Mouse (Mus musculus) Patski (cell line): ENCODE data around the gene Hist2h2bb. TPM values are rescaled to one million over a fixed set of nuclear protein-coding genes. Genes with fewer than 3 reads are reported as not detected.
A peak's percentile ranks its signal among the peaks of the same experiment; 100 is the strongest.
"Not testable (repeated sequence)": the region's sequence is repeated elsewhere in the genome, so short reads cannot be mapped to it uniquely, and the experiment has no call there.

Source experiments
- ATAC-seq: fragments of 100-300 bp; one replicate; pipeline ENCODE4 v1.8.0; 2021
- CTCF ChIA-PET: fragments of 350-600 bp; sonication (Branson Sonifier 250); formaldehyde crosslinking; loops from one replicate; lab custom pipeline; 2022; ENCODE audit warnings: inconsistent platforms; lab: Charles Lee
- POLR2A ChIA-PET: fragments of 350-600 bp; sonication (Branson Sonifier 250); formaldehyde crosslinking; loops from one replicate; lab custom pipeline; 2022; ENCODE audit warnings: antibody characterized with exemption, inconsistent platforms; lab: Charles Lee
- DNase-seq: peaks from one replicate; pipeline ENCODE4 v3.0.0-alpha.2; 2011; ENCODE audit warnings: low read depth, low spot score
- H3K27me3 ChIP-seq: fragments of 371-371 bp; one replicate; pipeline ENCODE4 v1.5.1; 2021
- CTCF ChIP-seq: fragments of 100-300 bp; IDR thresholded peaks from one replicate; pipeline ENCODE4 v1.5.1; 2021
- in situ Hi-C: fragments of 300-500 bp; cut with MboI; formaldehyde crosslinking; loops from 3 replicates; pipeline ENCODE4 v1.11.1; 2018; ENCODE audit warnings: low pct_unique_long_range_greater_than_20kb, mixed read lengths
- polyA plus RNA-seq: library from polyadenylated mRNA; unstranded; gene quantifications from one replicate; pipeline ENCODE4 v1.2.3, GENCODE M21; 2021

Gene Hist2h2bb
- polyA plus RNA-seq, 1 experiment from 2014 or later = 8.0 TPM

- ChIA-PET POLR2A (interaction anchor here (1.1 to 2.4 kb wide), 3 partner anchors 8 to 16 kb away, joined by 3 to 6 read pairs (median 6); partner anchors contain the start of genes Bola1, Hist2h2ab, Hist2h2ac and Hist2h2be), CTCF (interaction anchor here (1.1 to 2.7 kb wide), 3 partner anchors 9 to 49 kb away, joined by 4 to 10 read pairs (median 8); partner anchors contain the start of genes Bola1 and Hist2h2ab)
- no peak for ATAC-seq
- in situ Hi-C loops = no loop called here
- TF ChIP-seq CTCF = no peak
- no peaks in the 10 kb centered on the region for H3K27me3 ChIP-seq
- DNase-seq = no peak
Measured at GRCm38 (mm10) chr3:96228828-96229227, 40.7 kb upstream of the Hist2h2bb start.

GRCm38 (mm10) chr3:96230404-96230803 is 39.1 kb upstream of the Hist2h2bb start:
- ChIA-PET POLR2A (interaction anchor here (2.4 kb wide), 1 partner anchor 10 kb away, joined by 6 read pairs; the partner anchor contains the start of genes Bola1, Hist2h2ab, Hist2h2ac and Hist2h2be), CTCF (interaction anchor here (0.7 kb wide), 1 partner anchor 9 kb away, joined by 4 read pairs; the partner anchor contains the start of genes Hist2h2ac and Hist2h2be)
- ATAC-seq = no peak
- no peak for TF ChIP-seq CTCF
- no peaks in the 10 kb centered on the region for H3K27me3 ChIP-seq
- DNase-seq = no peak
- in situ Hi-C loops = no loop called here

DNA sequence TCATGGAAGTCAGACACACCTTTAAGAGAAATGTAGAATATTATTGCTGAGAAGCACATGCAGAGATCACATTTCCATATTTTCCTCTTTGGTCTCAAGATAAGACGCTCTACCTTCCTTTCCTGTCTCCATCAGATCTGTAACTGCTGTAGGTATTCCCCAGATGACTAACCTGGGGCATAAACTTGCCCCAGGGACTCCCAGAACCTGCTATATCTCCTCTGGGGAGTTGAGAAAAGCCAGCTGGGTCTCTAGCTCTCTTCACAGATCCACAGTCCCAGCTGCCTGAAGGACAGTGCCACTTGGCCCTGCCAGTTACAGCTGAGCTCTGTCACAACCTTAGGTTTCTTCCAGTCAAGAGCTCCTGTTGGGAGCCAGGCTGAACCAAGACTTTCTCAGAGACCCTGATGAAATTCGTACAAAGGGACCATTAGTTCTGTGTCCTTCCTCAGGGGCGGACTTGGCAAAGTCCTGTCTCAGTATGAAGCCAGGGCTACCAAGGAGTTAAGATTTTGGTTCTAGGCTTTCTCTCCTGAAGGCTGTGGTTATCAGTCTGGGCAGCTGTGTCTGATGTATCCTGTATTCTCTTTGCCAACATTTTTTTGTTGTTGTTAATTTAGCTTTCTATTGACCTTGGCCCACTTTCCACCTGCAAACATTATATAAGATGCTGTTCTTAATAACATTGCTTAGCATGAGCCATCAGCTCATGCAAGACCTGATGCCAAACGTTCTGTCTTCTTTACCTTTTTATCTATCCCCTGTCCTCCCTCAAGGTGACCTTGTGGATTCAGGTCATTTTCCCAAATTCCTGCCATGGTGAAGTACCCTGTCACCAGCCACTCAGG is 38.4 kb upstream of the Hist2h2bb start:
- no peak for TF ChIP-seq CTCF
- no peak for DNase-seq
- ATAC-seq = no peak
- CTCF ChIA-PET = no interaction called here
- H3K27me3 ChIP-seq = no peaks in the 10 kb centered on the region
- POLR2A ChIA-PET = interaction anchor here (0.6 to 2.4 kb wide), 3 partner anchors 11 to 26 kb away, joined by 3 to 6 read pairs (median 6); partner anchors contain the start of genes Bola1, Hist2h2ab, Hist2h2ac and Hist2h2be
- in situ Hi-C loops = no loop called here

DNA sequence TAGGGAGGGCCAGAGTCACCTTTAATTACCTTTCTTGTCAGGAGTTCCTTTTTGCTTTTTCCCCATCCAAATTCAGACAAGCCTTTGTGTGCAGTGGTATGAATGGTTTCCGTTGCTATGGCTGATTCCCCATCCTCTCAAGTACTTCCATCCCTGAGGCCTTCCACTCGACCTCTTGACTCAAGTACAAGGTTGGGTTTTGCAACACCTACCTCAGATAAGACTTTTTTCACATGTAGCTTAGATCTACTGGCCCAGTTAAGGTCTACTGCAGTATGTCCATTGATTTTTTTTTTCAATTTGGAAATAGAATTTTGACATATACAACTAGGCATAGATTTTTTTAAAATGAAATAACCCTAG is 37.8 kb upstream of the Hist2h2bb start:
- DNase-seq = no peak

GRCm38 (mm10) chr3:96234914-96235313 is 34.6 kb upstream of the Hist2h2bb start:
- TF ChIP-seq CTCF = no peak
- ATAC-seq (no peak), DNase-seq (no peak)
- no peaks in the 10 kb centered on the region for H3K27me3 ChIP-seq
- ChIA-PET CTCF (interaction anchor here (1.1 to 1.8 kb wide), 4 partner anchors 11 to 169 kb away, joined by 3 to 6 read pairs (median 4); partner anchors contain the start of genes Hist2h2ac and Hist2h2be), POLR2A (interaction anchor here (1.8 to 5.8 kb wide), 2 partner anchors 8 to 14 kb away, joined by 4 to 54 read pairs; partner anchors contain the start of genes Bola1, Hist2h2ab, Hist2h2ac and Hist2h2be)
- in situ Hi-C loops = no loop called here

More for the DNA sequence above, 37.8 kb upstream of the Hist2h2bb start:
- in situ Hi-C loops = no loop called here
- ChIA-PET CTCF (interaction anchor here (1.0 kb wide), 1 partner anchor 12 kb away, joined by 4 read pairs; the partner anchor contains the start of genes Bola1 and Hist2h2ab), POLR2A (interaction anchor here (0.8 kb wide), 1 partner anchor 23 kb away, joined by 3 read pairs; no protein-coding TSS in a partner anchor)
- no peak for TF ChIP-seq CTCF
- H3K27me3 ChIP-seq = no peaks in the 10 kb centered on the region
- no peak for ATAC-seq

- no peak for TF ChIP-seq CTCF
- no peak for DNase-seq
- in situ Hi-C loops = no loop called here
- ChIA-PET POLR2A (interaction anchor here (1.5 to 5.8 kb wide), 3 partner anchors 9 to 28 kb away, joined by 4 to 54 read pairs (median 5); partner anchors contain the start of genes Bola1, Hist2h2ab, Hist2h2ac and Hist2h2be), CTCF (interaction anchor here (0.9 to 3.2 kb wide), 5 partner anchors 8 to 170 kb away, joined by 4 to 23 read pairs (median 6); partner anchors contain the start of genes Bola1, Hist2h2ab, Hist2h2ac and Hist2h2be)
- ATAC-seq = no peak
- H3K27me3 ChIP-seq = no peaks in the 10 kb centered on the region
Measured at GRCm38 (mm10) chr3:96235836-96236235, 33.7 kb upstream of the Hist2h2bb start.

GRCm38 (mm10) chr3:96236834-96237334 is 32.7 kb upstream of the Hist2h2bb start:
- in situ Hi-C loops = no loop called here
- no peak for TF ChIP-seq CTCF
- POLR2A ChIA-PET = interaction anchor here (1.0 to 5.8 kb wide), 6 partner anchors 8 to 41 kb away, joined by 4 to 54 read pairs (median 4); partner anchors contain the start of genes Bola1, Hist2h2ab, Hist2h2ac and Hist2h2be
- H3K27me3 ChIP-seq = no peaks in the 10 kb centered on the region
- CTCF ChIA-PET = interaction anchor here (1.2 to 3.2 kb wide), 11 partner anchors 9 to 271 kb away, joined by 4 to 23 read pairs (median 6); partner anchors contain the start of genes Bola1, Hist2h2ab, Hist2h2ac and Hist2h2be
- DNase-seq = no peak
- no peak for ATAC-seq

DNA sequence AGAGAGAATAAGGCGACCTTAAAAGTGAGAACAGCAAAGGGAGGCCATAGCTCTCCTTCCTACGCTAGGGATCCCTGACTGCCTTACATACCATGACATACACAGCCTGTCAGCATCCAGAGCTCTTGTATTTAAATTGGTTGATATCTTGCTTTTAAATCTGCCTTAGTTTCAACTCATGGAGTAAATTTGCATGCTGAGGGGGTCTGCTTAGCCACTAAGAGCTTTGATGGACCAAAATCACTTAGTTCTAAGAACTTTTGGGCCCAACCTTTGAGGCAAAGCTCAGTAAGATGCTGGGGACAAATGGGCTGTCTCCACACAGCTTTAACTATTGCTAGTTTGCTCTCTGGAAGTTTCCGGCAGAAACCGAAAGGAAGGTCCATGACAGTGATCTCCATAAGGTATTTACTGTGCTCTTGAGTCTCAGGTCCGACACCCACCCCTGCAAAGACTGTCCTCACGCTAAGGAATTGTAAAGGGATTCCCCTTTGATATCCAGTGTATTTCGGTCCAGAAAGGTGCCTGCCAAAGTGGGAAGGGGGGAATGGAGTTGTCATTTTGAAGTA is 32.1 kb upstream of the Hist2h2bb start:
- CTCF ChIA-PET = interaction anchor here (0.9 to 3.2 kb wide), 11 partner anchors 10 to 271 kb away, joined by 4 to 23 read pairs (median 5); partner anchors contain the start of genes Bola1, Hist2h2ab, Hist2h2ac and Hist2h2be
- in situ Hi-C loops = no loop called here
- ATAC-seq = no peak
- no peaks in the 10 kb centered on the region for H3K27me3 ChIP-seq
- no peak for TF ChIP-seq CTCF
- POLR2A ChIA-PET = interaction anchor here (0.6 to 5.8 kb wide), 5 partner anchors 8 to 41 kb away, joined by 3 to 54 read pairs (median 4); partner anchors contain the start of genes Bola1, Hist2h2ab, Hist2h2ac and Hist2h2be
- no peak for DNase-seq

GRCm38 (mm10) chr3:96237904-96238511 is 31.5 kb upstream of the Hist2h2bb start:
- ChIA-PET POLR2A (interaction anchor here (0.6 to 5.8 kb wide), 5 partner anchors 9 to 42 kb away, joined by 3 to 54 read pairs (median 4); partner anchors contain the start of genes Bola1, Hist2h2ab, Hist2h2ac and Hist2h2be), CTCF (interaction anchor here (0.9 to 3.2 kb wide), 11 partner anchors 10 to 272 kb away, joined by 4 to 23 read pairs (median 5); partner anchors contain the start of genes Bola1, Hist2h2ab, Hist2h2ac and Hist2h2be)
- in situ Hi-C loops = no loop called here
- DNase-seq = no peak
- no peak for TF ChIP-seq CTCF
- no peak for ATAC-seq
- no peaks in the 10 kb centered on the region for H3K27me3 ChIP-seq

DNA sequence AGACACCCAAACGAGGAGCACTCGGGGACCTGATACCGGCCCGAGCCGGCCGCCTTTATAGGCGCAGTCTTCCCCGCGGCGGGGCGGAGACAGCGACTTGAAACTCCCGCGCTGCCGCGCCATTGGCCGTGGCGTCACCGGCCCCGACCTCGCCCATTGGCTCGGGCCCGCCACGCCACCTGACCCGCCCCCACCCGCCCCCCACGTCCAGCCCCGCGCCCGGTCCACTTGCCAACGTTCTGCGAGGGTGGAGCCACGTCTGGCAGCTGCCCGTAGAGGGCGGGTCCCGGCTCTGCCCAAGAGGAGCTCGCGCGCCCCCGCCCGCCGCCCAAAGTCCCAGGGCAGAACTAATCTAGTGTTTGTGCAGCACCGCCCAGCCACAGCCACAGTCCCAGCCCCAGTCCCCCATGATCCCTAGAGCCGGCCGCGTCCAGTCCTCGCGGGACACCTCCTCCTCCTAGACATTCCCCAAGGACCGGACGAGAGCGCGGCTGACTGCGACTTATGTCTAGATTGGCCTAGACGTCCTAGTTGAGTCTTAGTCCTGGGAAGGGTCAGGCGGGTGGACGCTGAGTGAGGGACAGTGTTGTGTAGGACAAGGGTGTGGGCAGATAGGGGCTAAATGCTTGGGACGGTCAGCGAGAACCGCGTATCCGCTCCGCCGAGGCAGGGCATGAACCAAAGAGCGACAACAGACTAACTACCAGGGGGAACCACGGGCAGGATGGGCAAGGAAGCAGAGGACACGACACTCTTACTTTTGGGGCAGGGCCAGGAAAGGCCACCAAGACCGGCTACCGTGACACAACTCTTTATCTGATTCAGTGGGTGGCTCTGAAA is 30.4 kb upstream of the Hist2h2bb start, which contains the start of gene Hist2h3c2:
TSS of gene Hist2h3c2 (minus strand) at position 174 of the 840 bp plus-strand sequence.
- DNase-seq, H3K27me3 ChIP-seq, in situ Hi-C loops: not testable (repeated sequence)
- POLR2A ChIA-PET = interaction anchor here (1.9 kb wide), 1 partner anchor 10 kb away, joined by 6 read pairs; no protein-coding TSS in a partner anchor
- CTCF ChIA-PET = interaction anchor here (2.0 kb wide), 1 partner anchor 12 kb away, joined by 10 read pairs; no protein-coding TSS in a partner anchor
- peak; percentile 83 for ATAC-seq

DNA sequence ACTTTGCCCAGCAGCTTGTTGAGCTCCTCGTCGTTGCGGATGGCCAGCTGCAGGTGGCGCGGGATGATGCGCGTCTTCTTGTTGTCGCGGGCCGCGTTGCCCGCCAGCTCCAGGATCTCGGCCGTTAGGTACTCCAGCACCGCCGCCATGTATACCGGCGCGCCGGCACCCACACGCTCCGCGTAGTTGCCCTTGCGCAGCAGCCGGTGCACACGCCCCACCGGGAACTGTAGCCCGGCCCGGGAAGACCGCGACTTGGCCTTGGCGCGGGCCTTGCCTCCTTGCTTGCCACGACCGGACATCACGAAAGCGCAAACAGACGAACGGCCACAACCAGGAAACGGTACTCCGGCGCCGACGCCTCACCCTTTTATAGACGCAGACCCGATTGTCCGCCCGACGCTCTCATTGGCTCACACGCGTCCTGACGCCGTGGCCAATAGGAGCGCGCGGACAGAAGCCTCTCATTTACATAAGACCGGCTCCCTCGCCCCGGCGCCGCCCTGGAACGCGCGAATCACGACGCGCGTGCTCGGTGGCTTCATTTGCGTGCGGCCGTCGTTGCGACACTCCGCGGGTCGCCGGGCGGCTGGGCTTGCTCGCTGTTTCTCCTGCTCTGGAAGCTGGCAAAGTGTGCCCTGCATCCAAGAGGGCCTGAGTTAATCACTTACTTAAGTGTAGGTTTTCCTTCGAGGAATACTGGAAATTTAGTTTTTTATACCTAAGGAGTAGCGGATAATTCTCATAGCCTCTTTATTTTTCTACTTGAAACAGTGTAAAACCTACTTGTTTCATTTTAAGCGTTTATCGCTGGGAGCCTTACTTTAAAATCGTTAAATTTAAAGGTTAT is 29.4 kb upstream of the Hist2h2bb start, which contains the start of gene Hist2h2aa2:
TSS of gene Hist2h2aa2 (minus strand) at position 328 of the 850 bp plus-strand sequence.
- H3K27me3 ChIP-seq, in situ Hi-C loops: not testable (repeated sequence)
- ATAC-seq (peak; percentile 83), DNase-seq (peak; percentile 41)
- ChIA-PET CTCF (interaction anchor here (0.9 to 1.3 kb wide), 4 partner anchors 13 to 83 kb away, joined by 3 read pairs; no protein-coding TSS in a partner anchor), POLR2A (interaction anchor here (5.3 kb wide), 1 partner anchor 21 kb away, joined by 56 read pairs; the partner anchor contains the start of genes Bola1, Hist2h2ab, Hist2h2ac and Hist2h2be)
